Mouse (Mus musculus) C2C12 (cell line): ENCODE data around the gene Frmd4a.

Experiments
- CEBPB ChIP-seq: IDR thresholded peaks from one replicate; pipeline ENCODE4 v1.6.1; 2011; ENCODE audit warnings: low read depth, mild to moderate bottlenecking, control low read depth, moderate library complexity
- CTCF ChIP-seq: IDR thresholded peaks from one replicate; pipeline ENCODE4 v1.5.1; 2011; ENCODE audit not compliant: control insufficient read depth, insufficient read depth, insufficient read length
- MAX ChIP-seq: IDR thresholded peaks from one replicate; pipeline ENCODE4 v1.6.1; 2011; ENCODE audit warnings: mild to moderate bottlenecking, control low read depth
- USF1 ChIP-seq: IDR thresholded peaks from one replicate; pipeline ENCODE4 v1.6.1; 2011; ENCODE audit warnings: low read depth, mild to moderate bottlenecking, control low read depth, moderate library complexity

GRCm38 (mm10) chr2:4593433-4593832 lies 575.9 kb downstream of the Frmd4a start:
- TF ChIP-seq CTCF (no peak), CEBPB (no peak), USF1 (no peak), MAX (no peak)
